Mouse (Mus musculus): ENCODE results near the gene Anks1b.

- TF ChIP-seq CTCF (IDR thresholded peaks at IDR 0.05; ENCODE audit: extremely low read depth, insufficient read length, insufficient replicate concordance, low read depth, low read length) (no peak), POLR2A (IDR thresholded peaks at IDR 0.05; ENCODE audit: low read depth, low read length) (no peak)
These were observed 120.9 kb downstream of the Anks1b start for GRCm38 (mm10) chr10:89994171-89994570.

Data from small intestine, adult 2 months (tissue).